Mouse (Mus musculus) heart, embryonic 10.5 days (tissue): Measurements from ENCODE around the gene Ttn. TPM values are rescaled to one million over a fixed set of nuclear protein-coding genes. Genes with fewer than 3 reads are reported as not detected.

Experiments used
- DNase-seq: peaks from one replicate; pipeline ENCODE4 v3.0.0-alpha.2; 2017; ENCODE audit warnings: low spot score
- H3K27ac ChIP-seq: fragments of 300-500 bp; sonication (generic); 2 replicates; pipeline ENCODE4 v1.5.1; 2016; ENCODE audit warnings: mild to moderate bottlenecking
- H3K27me3 ChIP-seq: fragments of 300-500 bp; sonication (generic); 2 replicates; pipeline ENCODE4 v1.6.1; 2016; ENCODE audit warnings: mild to moderate bottlenecking; ENCODE audit not compliant: poor library complexity, insufficient read depth, severe bottlenecking
- H3K36me3 ChIP-seq: fragments of 300-500 bp; sonication (generic); 2 replicates; pipeline ENCODE4 v1.6.1; 2016; ENCODE audit warnings: mild to moderate bottlenecking, moderate library complexity
- H3K4me1 ChIP-seq: fragments of 300-500 bp; sonication (generic); 2 replicates; pipeline ENCODE4 v1.6.1; 2016; ENCODE audit warnings: mild to moderate bottlenecking
- H3K4me3 ChIP-seq: fragments of 300-500 bp; sonication (generic); 2 replicates; pipeline ENCODE4 v1.5.1; 2016; ENCODE audit warnings: mild to moderate bottlenecking, moderate library complexity
- H3K9me3 ChIP-seq: fragments of 300-500 bp; sonication (generic); 2 replicates; pipeline ENCODE4 v1.6.1; 2016; ENCODE audit warnings: mild to moderate bottlenecking, moderate library complexity
- WGBS: fragments of 180-500 bp; shearing (Covaris S2); methylation state at CpG from one replicate; pipeline ENCODE4 v1.1.7; 2016; 5-methylcytosine and 5-hydroxymethylcytosine counted together
- polyA plus RNA-seq: library from polyadenylated mRNA; unstranded; fragments of >200 nt; fragmentation: Nextera tagmentation; extraction: Ambion mirVana; gene quantifications from 2 replicates; pipeline ENCODE4 v1.2.1, GENCODE M21; 2016

Ttn gene
- polyA plus RNA-seq, 1 experiment from 2014 or later, result 356 TPM

GRCm38 (mm10) chr2:76806861-76807260, 175.5 kb downstream of the Ttn start:
- Histone ChIP-seq H3K4me3 (peak overlapping the region; percentile 59), H3K36me3 (peaks cover 60% of the 10 kb centered on the region), H3K9me3 (no peaks in the 10 kb centered on the region), H3K27me3 (no peaks in the 10 kb centered on the region), H3K27ac (peak overlapping the region; percentile 88), H3K4me1 (peaks cover 10% of the 10 kb centered on the region)
- no peak for DNase-seq
- 45% methylated on average over 9 of the region's 9 CpGs for WGBS

- Histone ChIP-seq H3K36me3 (peaks cover 60% of the 10 kb centered on the region), H3K9me3 (no peaks in the 10 kb centered on the region), H3K4me1 (peaks cover 10% of the 10 kb centered on the region), H3K27me3 (no peaks in the 10 kb centered on the region), H3K27ac (peak overlapping the region; percentile 88), H3K4me3 (peak overlapping the region; percentile 59)
- WGBS, result 33% methylated on average over 4 of the region's 4 CpGs
- DNase-seq, result no peak
These were observed 176.0 kb downstream of the Ttn start for GRCm38 (mm10) chr2:76806376-76806775.

- no peak for DNase-seq
- Histone ChIP-seq H3K4me3 (peak overlapping the region; percentile 59), H3K27ac (peak overlapping the region; percentile 88), H3K27me3 (no peaks in the 10 kb centered on the region), H3K9me3 (no peaks in the 10 kb centered on the region), H3K36me3 (peaks cover 60% of the 10 kb centered on the region), H3K4me1 (peaks cover 10% of the 10 kb centered on the region)
- 48% methylated on average over 5 of the region's 5 CpGs for WGBS
These were observed 177.0 kb downstream of the Ttn start for GRCm38 (mm10) chr2:76805191-76805892.

- no peak overlapping the region for H3K27ac ChIP-seq
- H3K9me3 ChIP-seq, result no peaks in the 10 kb centered on the region
- H3K4me3 ChIP-seq, result no peak overlapping the region
- peaks cover 86% of the 10 kb centered on the region for H3K36me3 ChIP-seq
- H3K4me1 ChIP-seq, result no peaks in the 10 kb centered on the region
- no peak for DNase-seq
- WGBS, result 94% methylated on average over 12 of the region's 12 CpGs
- H3K27me3 ChIP-seq, result no peaks in the 10 kb centered on the region
These were observed 198.2 kb downstream of the Ttn start for GRCm38 (mm10) chr2:76784171-76784570.

GRCm38 (mm10) chr2:76780792-76781191, 201.6 kb downstream of the Ttn start:
- peaks cover 86% of the 10 kb centered on the region for H3K36me3 ChIP-seq
- no peak overlapping the region for H3K4me3 ChIP-seq
- DNase-seq, result no peak
- H3K27me3 ChIP-seq, result no peaks in the 10 kb centered on the region
- no peaks in the 10 kb centered on the region for H3K9me3 ChIP-seq
- H3K27ac ChIP-seq, result no peak overlapping the region
- 90% methylated on average over 13 of the region's 13 CpGs for WGBS
- H3K4me1 ChIP-seq, result no peaks in the 10 kb centered on the region

- DNase-seq, result peak; percentile 62
- Histone ChIP-seq H3K27ac (no peak overlapping the region), H3K27me3 (no peaks in the 10 kb centered on the region), H3K4me1 (no peaks in the 10 kb centered on the region), H3K9me3 (no peaks in the 10 kb centered on the region), H3K36me3 (peaks cover 100% of the 10 kb centered on the region), H3K4me3 (no peak overlapping the region)
- 93% methylated on average over 10 of the region's 10 CpGs for WGBS
These were observed 212.5 kb downstream of the Ttn start for GRCm38 (mm10) chr2:76769831-76770230.

GRCm38 (mm10) chr2:76767231-76767630, 215.1 kb downstream of the Ttn start:
- 94% methylated on average over 12 of the region's 12 CpGs for WGBS
- H3K36me3 ChIP-seq, result peaks cover 100% of the 10 kb centered on the region
- no peak overlapping the region for H3K27ac ChIP-seq
- H3K9me3 ChIP-seq, result no peaks in the 10 kb centered on the region
- no peaks in the 10 kb centered on the region for H3K27me3 ChIP-seq
- peak; percentile 68 for DNase-seq
- H3K4me1 ChIP-seq, result no peaks in the 10 kb centered on the region
- H3K4me3 ChIP-seq, result no peak overlapping the region

- Histone ChIP-seq H3K4me3 (no peak overlapping the region), H3K27ac (no peak overlapping the region), H3K27me3 (no peaks in the 10 kb centered on the region), H3K4me1 (no peaks in the 10 kb centered on the region), H3K36me3 (peaks cover 99% of the 10 kb centered on the region), H3K9me3 (no peaks in the 10 kb centered on the region)
- DNase-seq, result peak; percentile 51
- WGBS, result 84% methylated on average over 13 of the region's 13 CpGs
These were observed 217.8 kb downstream of the Ttn start for GRCm38 (mm10) chr2:76764526-76764925.

- WGBS, result 88% methylated on average over 6 of the region's 6 CpGs
These were observed 220.2 kb downstream of the Ttn start for GRCm38 (mm10) chr2:76762154-76762553.

GRCm38 (mm10) chr2:76756461-76756860, 225.9 kb downstream of the Ttn start:
- Histone ChIP-seq H3K27ac (no peak overlapping the region), H3K4me3 (no peak overlapping the region), H3K4me1 (no peaks in the 10 kb centered on the region), H3K36me3 (peaks cover 97% of the 10 kb centered on the region), H3K9me3 (no peaks in the 10 kb centered on the region), H3K27me3 (no peaks in the 10 kb centered on the region)
- no peak for DNase-seq
- 91% methylated on average over 15 of the region's 15 CpGs for WGBS

More at GRCm38 (mm10) chr2:76762154-76762553, 220.2 kb downstream of the Ttn start:
- Histone ChIP-seq H3K36me3 (peaks cover 99% of the 10 kb centered on the region), H3K4me1 (no peaks in the 10 kb centered on the region), H3K27ac (no peak overlapping the region), H3K9me3 (no peaks in the 10 kb centered on the region), H3K27me3 (no peaks in the 10 kb centered on the region), H3K4me3 (no peak overlapping the region)
- DNase-seq, result peak; percentile 51

GRCm38 (mm10) chr2:76751993-76752392, 230.4 kb downstream of the Ttn start:
- 90% methylated on average over 6 of the region's 6 CpGs for WGBS
- Histone ChIP-seq H3K27me3 (no peaks in the 10 kb centered on the region), H3K4me3 (no peak overlapping the region), H3K36me3 (peaks cover 97% of the 10 kb centered on the region), H3K4me1 (no peaks in the 10 kb centered on the region), H3K27ac (no peak overlapping the region), H3K9me3 (no peaks in the 10 kb centered on the region)
- DNase-seq, result no peak

- no peaks in the 10 kb centered on the region for H3K27me3 ChIP-seq
- no peak overlapping the region for H3K4me3 ChIP-seq
- no peaks in the 10 kb centered on the region for H3K9me3 ChIP-seq
- H3K36me3 ChIP-seq, result peaks cover 100% of the 10 kb centered on the region
- H3K4me1 ChIP-seq, result no peaks in the 10 kb centered on the region
- H3K27ac ChIP-seq, result no peak overlapping the region
- 90% methylated on average over 21 of the region's 21 CpGs for WGBS
- no peak for DNase-seq
These were observed 232.8 kb downstream of the Ttn start for GRCm38 (mm10) chr2:76749341-76750110.

GRCm38 (mm10) chr2:76748696-76749095, 233.7 kb downstream of the Ttn start:
- Histone ChIP-seq H3K9me3 (no peaks in the 10 kb centered on the region), H3K4me3 (no peak overlapping the region), H3K4me1 (no peaks in the 10 kb centered on the region), H3K27me3 (no peaks in the 10 kb centered on the region), H3K27ac (no peak overlapping the region), H3K36me3 (peaks cover 100% of the 10 kb centered on the region)
- no peak for DNase-seq
- WGBS, result 90% methylated on average over 14 of the region's 14 CpGs
